Mouse (Mus musculus) ZHBTc4 (cell line): ENCODE measurements around the gene Vmn2r59.
"Not testable (repeated sequence)": the region's sequence is repeated elsewhere in the genome, so short reads cannot be mapped to it uniquely, and the experiment has no call there.

Experiments used
- DNase-seq: peaks from one replicate; pipeline ENCODE4 v3.0.0-alpha.2; 2011; ENCODE audit warnings: low read depth, low spot score

Vmn2r59 gene

GRCm38 (mm10) chr7:42058923-42059322 is at the start of gene Vmn2r59:
Gene Vmn2r59 (minus strand): TSS chr7:42059023.
- no peak for DNase-seq

- DNase-seq: no peak
Measured at GRCm38 (mm10) chr7:42107470-42107869, 48.6 kb upstream of the Vmn2r59 start, which contains the start of gene Vmn2r60. Gene Vmn2r60 (plus strand): TSS chr7:42107770.

- DNase-seq: not testable (repeated sequence)
Measured at GRCm38 (mm10) chr7:42107061-42107460, 48.2 kb upstream of the Vmn2r59 start.
